ENCODE assay signal across 26 mouse cellular contexts in the genomic region with DNA sequence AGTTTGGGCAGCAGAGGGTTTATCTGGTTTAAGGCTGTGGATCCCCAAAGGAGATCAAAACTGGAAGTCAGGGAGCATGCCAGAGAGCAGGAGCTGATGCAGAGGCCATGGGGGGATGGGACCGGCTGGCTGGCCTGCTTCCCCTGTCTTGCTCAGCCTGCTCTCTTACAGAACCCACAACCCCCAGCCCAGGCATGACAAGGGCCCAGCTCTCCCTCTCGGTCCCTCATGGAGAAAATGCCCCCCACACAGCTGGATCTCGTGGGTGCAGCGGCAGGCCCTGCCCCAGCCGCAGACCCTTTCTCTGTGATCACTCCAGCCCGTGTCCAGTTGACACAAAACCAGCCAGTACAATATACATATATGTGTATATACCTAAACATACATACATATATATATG. TPM values are rescaled to one million over a fixed set of nuclear protein-coding genes. Genes with fewer than 3 reads are reported as not detected.
DNase-seq lines count a peak whose midpoint lies in the region; ATAC-seq and TF ChIP-seq lines count a peak whose summit lies in the region.
"Had no signal": no experiment of that assay in that cellular context is flagged by ENCODE, and none has a peak within 500 bp of the region (broad histone marks: within the 10 kb centered on the region; RNA-seq: fewer than 3 reads in every experiment).

No protein-coding gene starts in this region.

- no peak overlapping the region for H3K27ac ChIP-seq in forebrain, embryonic 13.5 days
- no peak overlapping the region for H3K27ac ChIP-seq in forebrain, embryonic 15.5 days (replicated peaks)
- H3K27ac ChIP-seq in liver, embryonic 13.5 days, result no peak overlapping the region
- no peak overlapping the region for H3K27ac ChIP-seq in midbrain, embryonic 13.5 days
- no peak overlapping the region for H3K27ac ChIP-seq in midbrain, postnatal 0 days (ENCODE audit: low read depth, low read length)
- H3K27ac ChIP-seq: embryonic facial prominence, embryonic 15.5 days; forebrain, embryonic 10.5 days; heart, adult 2 months; heart, embryonic 15.5 days; hindbrain, embryonic 10.5 days; hindbrain, embryonic 14.5 days had no signal

- no peaks in the 10 kb centered on the region for H3K4me1 ChIP-seq in forebrain, embryonic 13.5 days
- no peaks in the 10 kb centered on the region for H3K4me1 ChIP-seq in forebrain, embryonic 15.5 days
- H3K4me1 ChIP-seq in liver, embryonic 13.5 days (replicated peaks), result no peaks in the 10 kb centered on the region
- no peaks in the 10 kb centered on the region for H3K4me1 ChIP-seq in midbrain, embryonic 13.5 days (replicated peaks)
- H3K4me1 ChIP-seq in midbrain, postnatal 0 days (ENCODE audit: insufficient read depth, low read length), result no peaks in the 10 kb centered on the region
- H3K4me1 ChIP-seq: embryonic facial prominence, embryonic 15.5 days; forebrain, embryonic 10.5 days; heart, embryonic 15.5 days; hindbrain, embryonic 10.5 days had no signal

- no peak overlapping the region for H3K9ac ChIP-seq in forebrain, embryonic 13.5 days
- no peak overlapping the region for H3K9ac ChIP-seq in forebrain, embryonic 15.5 days (replicated peaks)
- no peak overlapping the region for H3K9ac ChIP-seq in liver, embryonic 13.5 days
- no peak overlapping the region for H3K9ac ChIP-seq in midbrain, embryonic 13.5 days (replicated peaks)
- no peak overlapping the region for H3K9ac ChIP-seq in midbrain, postnatal 0 days (replicated peaks; ENCODE audit: low read length, poor library complexity, severe bottlenecking)
- H3K9ac ChIP-seq: embryonic facial prominence, embryonic 15.5 days; heart, embryonic 15.5 days; hindbrain, embryonic 14.5 days had no signal

- H3K36me3 ChIP-seq in forebrain, embryonic 13.5 days (ENCODE audit: poor library complexity, severe bottlenecking), result no peaks in the 10 kb centered on the region
- H3K36me3 ChIP-seq in forebrain, embryonic 15.5 days, result no peaks in the 10 kb centered on the region
- no peaks in the 10 kb centered on the region for H3K36me3 ChIP-seq in liver, embryonic 13.5 days
- H3K36me3 ChIP-seq in midbrain, embryonic 13.5 days, result no peaks in the 10 kb centered on the region
- no peaks in the 10 kb centered on the region for H3K36me3 ChIP-seq in midbrain, postnatal 0 days (ENCODE audit: insufficient read depth, low read length)
- H3K36me3 ChIP-seq: embryonic facial prominence, embryonic 15.5 days; heart, embryonic 15.5 days had no signal

- H3K4me2 ChIP-seq in forebrain, embryonic 13.5 days, result no peak overlapping the region
- H3K4me2 ChIP-seq in forebrain, embryonic 15.5 days (replicated peaks), result no peak overlapping the region
- no peak overlapping the region for H3K4me2 ChIP-seq in liver, embryonic 13.5 days
- no peak overlapping the region for H3K4me2 ChIP-seq in midbrain, embryonic 13.5 days (replicated peaks)
- no peak overlapping the region for H3K4me2 ChIP-seq in midbrain, postnatal 0 days (ENCODE audit: low read depth, low read length, poor library complexity, severe bottlenecking)
- H3K4me2 ChIP-seq: embryonic facial prominence, embryonic 15.5 days; heart, embryonic 11.5 days; heart, embryonic 15.5 days; hindbrain, embryonic 14.5 days had no signal

- no peak for TF ChIP-seq CTCF in midbrain, postnatal 0 days (IDR thresholded peaks at IDR 0.05)

- DNase-seq in liver, embryonic 13.5 days, result no peak
- no peak for DNase-seq in liver
- no peak for DNase-seq in midbrain, postnatal 0 days (ENCODE audit: low spot score)
- DNase-seq: adrenal gland, adult 8-10 months; cerebellum, adult 2 months; embryo, embryonic 11 days; gastrocnemius, postnatal 10 days; heart, adult 2 months; heart, postnatal 14 days had no signal

- WGBS in forebrain, embryonic 13.5 days, result 94% methylated on average over 6 of the region's 6 CpGs
- 97% methylated on average over 6 of the region's 6 CpGs for WGBS in forebrain, embryonic 15.5 days
- WGBS in liver, embryonic 13.5 days (ENCODE audit: insufficient replicate concordance), result 93% methylated on average over 6 of the region's 6 CpGs
- WGBS in midbrain, embryonic 13.5 days, result 93% methylated on average over 6 of the region's 6 CpGs
- 94% methylated on average over 6 of the region's 6 CpGs for WGBS in midbrain, postnatal 0 days

- H3K9me3 ChIP-seq in forebrain, embryonic 13.5 days (replicated peaks), result no peaks in the 10 kb centered on the region
- H3K9me3 ChIP-seq in forebrain, embryonic 15.5 days, result no peaks in the 10 kb centered on the region
- H3K9me3 ChIP-seq in liver, embryonic 13.5 days (replicated peaks), result no peaks in the 10 kb centered on the region
- H3K9me3 ChIP-seq in midbrain, embryonic 13.5 days, result no peaks in the 10 kb centered on the region
- H3K9me3 ChIP-seq in midbrain, postnatal 0 days (ENCODE audit: low read length), result no peaks in the 10 kb centered on the region
- H3K9me3 ChIP-seq: embryonic facial prominence, embryonic 15.5 days; heart, embryonic 15.5 days; hindbrain, embryonic 10.5 days had no signal

- no peaks in the 10 kb centered on the region for H3K27me3 ChIP-seq in forebrain, embryonic 13.5 days
- H3K27me3 ChIP-seq in forebrain, embryonic 15.5 days, result no peaks in the 10 kb centered on the region
- H3K27me3 ChIP-seq in liver, embryonic 13.5 days, result no peaks in the 10 kb centered on the region
- no peaks in the 10 kb centered on the region for H3K27me3 ChIP-seq in midbrain, embryonic 13.5 days
- H3K27me3 ChIP-seq in midbrain, postnatal 0 days (ENCODE audit: insufficient read depth, low read length), result no peaks in the 10 kb centered on the region
- H3K27me3 ChIP-seq: embryonic facial prominence, embryonic 15.5 days; heart, embryonic 15.5 days had no signal

- H3K4me3 ChIP-seq in forebrain, embryonic 13.5 days, result no peak overlapping the region
- H3K4me3 ChIP-seq in forebrain, embryonic 15.5 days, result no peak overlapping the region
- H3K4me3 ChIP-seq in liver, embryonic 13.5 days (replicated peaks), result no peak overlapping the region
- no peak overlapping the region for H3K4me3 ChIP-seq in midbrain, embryonic 13.5 days (replicated peaks)
- no peak overlapping the region for H3K4me3 ChIP-seq in midbrain, postnatal 0 days (ENCODE audit: low read depth, low read length)
- H3K4me3 ChIP-seq: embryonic facial prominence, embryonic 15.5 days; erythroblast, embryonic 14.5 days; forebrain, embryonic 10.5 days; heart, adult 2 months; heart, embryonic 15.5 days; hindbrain, embryonic 10.5 days had no signal

- peak; percentile 4; the same call in 1 of the 2 replicates for ATAC-seq in forebrain, embryonic 13.5 days
- no peak for ATAC-seq in forebrain, embryonic 15.5 days (replicated peaks)
- peak; percentile 23; the same call in 1 of the 2 replicates for ATAC-seq in liver, embryonic 13.5 days (ENCODE audit: low read depth)
- 0 out of 2 replicates have a peak, but pooled peaks have one; percentile 17 for ATAC-seq in midbrain, embryonic 13.5 days
- no peak for ATAC-seq in midbrain, postnatal 0 days (ENCODE audit: low FRiP score)
- ATAC-seq: forebrain, embryonic 16.5 days had no signal

RNA-seq across cellular contexts. Expression of gene Slc7a15, which starts 30.7 kb away (rescaled TPM):
- polyA plus RNA-seq in forebrain, embryonic 13.5 days (2015; fragmentation: Nextera tagmentation; extraction: Ambion mirVana), result not detected in 2 replicates
- not detected in 2 replicates for polyA plus RNA-seq in forebrain, embryonic 15.5 days (2015; fragmentation: Nextera tagmentation; extraction: Ambion mirVana)
- polyA plus RNA-seq in liver, embryonic 13.5 days (2015; fragmentation: Nextera tagmentation; extraction: Ambion mirVana), result not detected in 2 replicates
- polyA plus RNA-seq in midbrain, embryonic 13.5 days (2015; fragmentation: Nextera tagmentation; extraction: Ambion mirVana), result not detected in 2 replicates
- not detected in 2 replicates for total RNA-seq in midbrain, postnatal 0 days (2014; rRNA removed)
- polyA plus RNA-seq in midbrain, postnatal 0 days (2015; fragmentation: Nextera tagmentation; extraction: Ambion mirVana), result not detected in 2 replicates
- total RNA-seq: adrenal gland, adult 8-10 months; adrenal gland, postnatal 4 days; common myeloid progenitor, adult 5-6 weeks; gastrocnemius, postnatal 10 days; gastrocnemius, postnatal 4 days; heart, adult 2 months; heart, postnatal 14 days had no signal
- polyA plus RNA-seq: brain, embryonic 14.5 days; embryonic facial prominence, embryonic 11.5 days; embryonic facial prominence, embryonic 15.5 days; erythroblast, embryonic 14.5 days; forebrain, embryonic 10.5 days; forebrain, embryonic 16.5 days; frontal cortex, adult 2 months; heart, adult 2 months; heart, embryonic 11.5 days; heart, embryonic 15.5 days; hindbrain, embryonic 10.5 days; hindbrain, embryonic 14.5 days had no signal

RNA-seq across cellular contexts. Expression of gene Pum2, which starts 44.4 kb away (rescaled TPM):
- 70.5 and 77.7 TPM in 2 replicates for polyA plus RNA-seq in forebrain, embryonic 13.5 days (2015; fragmentation: Nextera tagmentation; extraction: Ambion mirVana)
- 66.5 and 67.7 TPM in 2 replicates for polyA plus RNA-seq in forebrain, embryonic 15.5 days (2015; fragmentation: Nextera tagmentation; extraction: Ambion mirVana)
- 18.0 and 21.4 TPM in 2 replicates for polyA plus RNA-seq in liver, embryonic 13.5 days (2015; fragmentation: Nextera tagmentation; extraction: Ambion mirVana)
- polyA plus RNA-seq in midbrain, embryonic 13.5 days (2015; fragmentation: Nextera tagmentation; extraction: Ambion mirVana), result 58.6 and 66.7 TPM in 2 replicates
- 117 and 123 TPM in 2 replicates for total RNA-seq in midbrain, postnatal 0 days (2014; rRNA removed)
- 35.2 and 35.3 TPM in 2 replicates for polyA plus RNA-seq in midbrain, postnatal 0 days (2015; fragmentation: Nextera tagmentation; extraction: Ambion mirVana)

Comparison
In these comparisons a context has a peak if more than half of its experiments do, and no peak if none do; other contexts are left out.
1. ATAC-seq: peak in forebrain, embryonic 13.5 days (single experiment), liver, embryonic 13.5 days (single experiment) and midbrain, embryonic 13.5 days (single experiment); none in forebrain, embryonic 15.5 days (single experiment) and midbrain, postnatal 0 days (single experiment).